12 mouse cellular contexts compared by ENCODE assay signal in the genomic region with DNA sequence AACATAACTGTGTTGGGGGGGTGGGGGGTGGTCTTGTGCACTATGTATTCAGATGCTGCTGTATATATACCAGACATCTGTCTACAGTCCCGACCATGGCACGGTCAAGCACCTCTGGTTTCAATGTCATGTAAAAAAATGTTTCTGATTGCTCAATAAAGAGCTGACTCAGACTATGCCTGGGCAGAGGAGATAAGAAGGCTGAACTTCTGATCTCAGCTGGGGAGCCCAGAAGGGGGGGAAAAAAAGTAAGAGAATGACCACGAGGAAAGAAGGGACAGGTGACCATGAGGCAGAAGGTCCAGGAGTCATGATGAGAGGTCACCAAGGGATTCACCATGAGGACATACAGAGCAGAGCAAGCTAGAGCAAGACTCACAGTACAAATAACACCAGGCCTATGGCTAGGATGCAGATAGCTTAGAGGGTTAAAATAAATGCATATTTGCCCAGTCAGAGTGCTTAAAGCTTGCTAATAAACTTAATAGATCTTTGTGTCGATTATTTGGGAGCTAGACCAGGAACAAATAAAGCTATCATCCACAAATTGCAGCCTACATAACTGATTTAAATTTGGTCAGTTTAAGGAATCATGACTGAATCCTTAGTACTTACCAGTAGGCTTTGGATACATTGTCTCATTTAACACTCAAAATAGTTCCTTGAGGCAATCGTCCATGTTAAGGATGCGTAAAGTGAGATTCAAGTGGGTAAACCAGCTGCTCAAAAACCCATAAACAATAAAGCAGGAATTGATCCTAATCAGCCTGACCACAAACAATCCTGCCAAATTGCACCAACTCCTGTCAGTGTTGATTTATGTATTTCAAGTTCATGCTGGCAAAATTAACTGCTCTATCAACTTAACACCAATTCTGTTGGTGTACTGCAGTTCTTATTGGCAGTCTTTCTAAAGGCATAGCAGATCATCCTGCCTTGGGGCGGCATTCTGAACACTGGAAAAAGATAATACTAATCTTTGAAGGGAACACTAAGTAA. TPM values are rescaled to one million over a fixed set of nuclear protein-coding genes. Genes with fewer than 3 reads are reported as not detected.
DNase-seq lines count a peak whose midpoint lies in the region; ATAC-seq and TF ChIP-seq lines count a peak whose summit lies in the region.
"Had no signal": no experiment of that assay in that cellular context is flagged by ENCODE, and none has a peak within 500 bp of the region (broad histone marks: within the 10 kb centered on the region; RNA-seq: fewer than 3 reads in every experiment).

No protein-coding gene starts in this region.

- H3K9me3 ChIP-seq in limb, embryonic 13.5 days: peaks cover 5% of the 10 kb centered on the region; the same call in 1 of the 2 replicates
- H3K9me3 ChIP-seq in limb, embryonic 10.5 days (replicated peaks): no peaks in the 10 kb centered on the region
- no peaks in the 10 kb centered on the region for H3K9me3 ChIP-seq in midbrain, postnatal 0 days (ENCODE audit: low read length)
- H3K9me3 ChIP-seq: embryonic facial prominence, embryonic 13.5 days had no signal

- 58% methylated on average over 7 of the region's 7 CpGs for WGBS in limb, embryonic 13.5 days
- 81% methylated on average over 7 of the region's 7 CpGs for WGBS in limb, embryonic 10.5 days
- 83% methylated on average over 7 of the region's 7 CpGs for WGBS in midbrain, postnatal 0 days

- peaks cover 26% of the 10 kb centered on the region for H3K4me1 ChIP-seq in limb, embryonic 13.5 days
- peaks cover 49% of the 10 kb centered on the region for H3K4me1 ChIP-seq in limb, embryonic 10.5 days
- no peaks in the 10 kb centered on the region; the same call in 1 of the 2 replicates for H3K4me1 ChIP-seq in midbrain, postnatal 0 days (ENCODE audit: insufficient read depth, low read length)

- H3K27me3 ChIP-seq in limb, embryonic 13.5 days: no peaks in the 10 kb centered on the region
- H3K27me3 ChIP-seq in limb, embryonic 10.5 days (ENCODE audit: low read depth, poor library complexity, severe bottlenecking): no peaks in the 10 kb centered on the region
- H3K27me3 ChIP-seq in midbrain, postnatal 0 days (ENCODE audit: insufficient read depth, low read length): no peaks in the 10 kb centered on the region
- H3K27me3 ChIP-seq: embryonic facial prominence, embryonic 13.5 days had no signal

- H3K36me3 ChIP-seq in limb, embryonic 13.5 days: no peaks in the 10 kb centered on the region
- H3K36me3 ChIP-seq in limb, embryonic 10.5 days: no peaks in the 10 kb centered on the region
- H3K36me3 ChIP-seq in midbrain, postnatal 0 days (ENCODE audit: insufficient read depth, low read length): no peaks in the 10 kb centered on the region
- H3K36me3 ChIP-seq: embryonic facial prominence, embryonic 13.5 days had no signal

- no peak overlapping the region for H3K4me2 ChIP-seq in limb, embryonic 13.5 days (replicated peaks)
- no peak overlapping the region for H3K4me2 ChIP-seq in midbrain, postnatal 0 days (ENCODE audit: low read depth, low read length, poor library complexity, severe bottlenecking)
- H3K4me2 ChIP-seq: embryonic facial prominence, embryonic 13.5 days had no signal

- TF ChIP-seq CTCF in midbrain, postnatal 0 days (IDR thresholded peaks at IDR 0.05): no peak

- no peak overlapping the region for H3K4me3 ChIP-seq in limb, embryonic 13.5 days
- no peak overlapping the region for H3K4me3 ChIP-seq in limb, embryonic 10.5 days
- no peak overlapping the region for H3K4me3 ChIP-seq in midbrain, postnatal 0 days (ENCODE audit: low read depth, low read length)
- H3K4me3 ChIP-seq: embryonic facial prominence, embryonic 13.5 days had no signal

- peak; percentile 44; the same call in 1 of the 2 replicates for ATAC-seq in limb, embryonic 13.5 days (ENCODE audit: low FRiP score, low read depth)
- ATAC-seq in midbrain, postnatal 0 days (ENCODE audit: low FRiP score): no peak

- no peak for DNase-seq in limb, embryonic 10.5 days (ENCODE audit: low spot score)
- peak; percentile 36 to 40 for DNase-seq in adrenal gland, postnatal 36 days
- peak; percentile 74 for DNase-seq in liver
- DNase-seq in yolk sac, embryonic 10.5 days (ENCODE audit: low spot score): peak; percentile 20
- no peak for DNase-seq in midbrain, postnatal 0 days (ENCODE audit: low spot score)
- no peak for DNase-seq in kidney, postnatal 25 days
- DNase-seq: cerebellum, adult 11 months; gastrocnemius, postnatal 10 days; kidney, adult 11 months; thymus, postnatal 25 days had no signal

- no peak overlapping the region for H3K9ac ChIP-seq in limb, embryonic 13.5 days
- no peak overlapping the region for H3K9ac ChIP-seq in midbrain, postnatal 0 days (replicated peaks; ENCODE audit: low read length, poor library complexity, severe bottlenecking)
- H3K9ac ChIP-seq: embryonic facial prominence, embryonic 13.5 days had no signal

- no peak overlapping the region for H3K27ac ChIP-seq in limb, embryonic 13.5 days
- H3K27ac ChIP-seq in limb, embryonic 10.5 days: no peak overlapping the region
- H3K27ac ChIP-seq in midbrain, postnatal 0 days (ENCODE audit: low read depth, low read length): no peak overlapping the region
- H3K27ac ChIP-seq: embryonic facial prominence, embryonic 13.5 days had no signal

RNA-seq across cellular contexts. Expression of gene Pip4k2a, which starts 5.1 kb away (rescaled TPM):
- 8.5 and 8.6 TPM in 2 replicates for polyA plus RNA-seq in limb, embryonic 13.5 days (2015; fragmentation: Nextera tagmentation; extraction: Ambion mirVana)
- polyA plus RNA-seq in limb, embryonic 10.5 days (2016; fragmentation: Nextera tagmentation; extraction: Ambion mirVana): 5.6 and 6.7 TPM in 2 replicates
- 10 to 100 TPM; 30.1 to 36.7 TPM for total RNA-seq in adrenal gland, postnatal 36 days (2021)
- total RNA-seq in midbrain, postnatal 0 days (2014; rRNA removed): 7.1 and 8.4 TPM in 2 replicates
- polyA plus RNA-seq in midbrain, postnatal 0 days (2015; fragmentation: Nextera tagmentation; extraction: Ambion mirVana): 6.8 and 8.1 TPM in 2 replicates

RNA-seq across cellular contexts. Expression of gene 4930426L09Rik, which starts 5.3 kb away (rescaled TPM):
- 0.38 and 0.42 TPM in 2 replicates for polyA plus RNA-seq in limb, embryonic 13.5 days (2015; fragmentation: Nextera tagmentation; extraction: Ambion mirVana)
- 0.20 and 0.25 TPM in 2 replicates for polyA plus RNA-seq in limb, embryonic 10.5 days (2016; fragmentation: Nextera tagmentation; extraction: Ambion mirVana)
- under 1 TPM; 0.43 to 0.76 TPM for total RNA-seq in adrenal gland, postnatal 36 days (2021)
- 0.61 and 1.1 TPM in 2 replicates for total RNA-seq in midbrain, postnatal 0 days (2014; rRNA removed)
- polyA plus RNA-seq in midbrain, postnatal 0 days (2015; fragmentation: Nextera tagmentation; extraction: Ambion mirVana): 0.40 and 0.41 TPM in 2 replicates

Comparison
In these comparisons a context has a peak if more than half of its experiments do, and no peak if none do; other contexts are left out.
1. DNase-seq: peak in adrenal gland, postnatal 36 days (2 of 2), liver (single experiment) and yolk sac, embryonic 10.5 days (single experiment); none in limb, embryonic 10.5 days (single experiment), midbrain, postnatal 0 days (single experiment) and kidney, postnatal 25 days (0 of 2).